Mouse (Mus musculus) myocyte (in vitro differentiated cells): ENCODE data around the gene Bpifb1.

Source experiments
- E2F4 ChIP-seq: IDR thresholded peaks from one replicate; pipeline ENCODE4 v1.6.1; 2011; ENCODE audit warnings: mild to moderate bottlenecking, control low read depth, moderate library complexity; ENCODE audit not compliant: insufficient read depth
- MAX ChIP-seq: IDR thresholded peaks from one replicate; pipeline ENCODE4 v1.6.1; 2011; ENCODE audit warnings: low read depth, mild to moderate bottlenecking, control low read depth
- MYOD1 ChIP-seq, 3 experiments: IDR thresholded peaks; one replicate each; pipeline ENCODE4 v1.6.1; 2011; ENCODE audit warnings: control low read depth in 2 of 3, low read depth in 2 of 3, mild to moderate bottlenecking in 2 of 3, moderate library complexity in 1 of 3; ENCODE audit not compliant: insufficient read length in 2 of 3, control insufficient read depth in 1 of 3
- MYOG ChIP-seq, 3 experiments: IDR thresholded peaks; one replicate each; pipeline ENCODE4 v1.6.1; 2011; ENCODE audit warnings: control low read depth in 2 of 3, low read depth in 2 of 3, mild to moderate bottlenecking in 2 of 3; ENCODE audit not compliant: insufficient read length in 2 of 3, control insufficient read depth in 1 of 3, insufficient read depth in 1 of 3
- POLR2A ChIP-seq: IDR thresholded peaks from one replicate; pipeline ENCODE4 v1.6.1; 2011; ENCODE audit warnings: low read depth, mild to moderate bottlenecking, control low read depth, moderate library complexity; ENCODE audit not compliant: insufficient read length
- USF1 ChIP-seq: IDR thresholded peaks from one replicate; pipeline ENCODE4 v1.6.1; 2011; ENCODE audit warnings: low read depth, mild to moderate bottlenecking, control low read depth, moderate library complexity

DNA sequence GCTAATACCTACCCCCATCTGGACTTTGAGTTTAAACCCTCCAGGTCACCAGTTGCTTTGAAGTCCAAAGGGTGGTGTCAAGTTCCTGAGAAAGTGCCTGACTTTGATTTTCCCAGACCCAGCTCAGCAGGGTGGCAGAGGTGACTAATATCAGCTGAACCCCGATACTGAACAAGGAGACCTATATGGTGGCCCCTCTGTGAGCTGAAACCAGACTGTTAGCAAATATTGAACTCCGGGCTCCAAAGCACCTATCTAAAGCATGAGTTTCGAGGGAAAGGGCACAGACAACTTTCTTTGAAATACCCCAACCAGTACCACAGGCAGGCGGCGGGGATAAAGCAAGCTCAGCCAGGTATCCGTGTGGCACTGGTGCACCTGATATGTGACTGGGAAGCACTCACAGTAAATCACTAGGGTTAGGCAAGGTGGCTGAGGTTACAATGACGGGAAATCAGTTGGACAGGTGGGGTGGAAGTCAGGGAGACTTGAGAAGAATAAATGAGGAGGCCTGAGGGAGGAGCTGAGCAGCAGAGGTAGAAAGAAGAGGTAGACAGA lies 662 bp upstream of the Bpifb1 start:
- no peak for TF ChIP-seq POLR2A
- TF ChIP-seq USF1 = no peak
- TF ChIP-seq MYOD1 (IDR thresholded peaks at IDR 0.05; ENCODE audit: control insufficient read depth in 1 of 3, insufficient read length in 2 of 3, low read depth in 2 of 3) = no peak
- TF ChIP-seq MYOG (IDR thresholded peaks at IDR 0.05; ENCODE audit: control insufficient read depth in 1 of 3, insufficient read depth in 1 of 3, insufficient read length in 2 of 3, low read depth in 2 of 3) = no peak
- TF ChIP-seq MAX = no peak
- TF ChIP-seq E2F4 = no peak
